Mouse (Mus musculus) forebrain, postnatal 0 days (tissue): ENCODE results near the gene Pts. TPM values are rescaled to one million over a fixed set of nuclear protein-coding genes. Genes with fewer than 3 reads are reported as not detected.

Experiments used
- ATAC-seq: fragments of 200-750 bp; cut with Nextera tagmentation; 2 replicates; pipeline ENCODE4 v1.8.0; 2017; ENCODE audit warnings: mild to moderate bottlenecking, moderate library complexity
- DNase-seq: peaks from one replicate; pipeline ENCODE4 v3.0.0-alpha.2; 2015
- H3K27ac ChIP-seq: fragments of 300-500 bp; sonication (generic); 2 replicates; pipeline ENCODE4 v1.5.1; 2014; ENCODE audit warnings: low read depth, mild to moderate bottlenecking, antibody characterized with exemption, low read length, moderate library complexity, mixed read lengths
- H3K27me3 ChIP-seq: fragments of 300-500 bp; sonication (generic); 2 replicates; pipeline ENCODE4 v1.6.1; 2014; ENCODE audit warnings: mild to moderate bottlenecking, low read length, mixed read lengths; ENCODE audit not compliant: insufficient read depth
- H3K36me3 ChIP-seq: fragments of 300-500 bp; sonication (generic); 2 replicates; pipeline ENCODE4 v1.6.1; 2014; ENCODE audit warnings: mild to moderate bottlenecking, moderate library complexity; ENCODE audit not compliant: insufficient read depth
- H3K4me1 ChIP-seq: fragments of 300-500 bp; sonication (generic); 2 replicates; pipeline ENCODE4 v1.6.1; 2014; ENCODE audit warnings: antibody characterized with exemption; ENCODE audit not compliant: insufficient read depth
- H3K4me2 ChIP-seq: fragments of 300-500 bp; sonication (generic); 2 replicates; pipeline ENCODE4 v1.6.1; 2014; ENCODE audit warnings: low read depth, mild to moderate bottlenecking, moderate library complexity
- H3K4me3 ChIP-seq: fragments of 300-500 bp; sonication (generic); 2 replicates; pipeline ENCODE4 v1.5.1; 2014; ENCODE audit warnings: low read depth, low read length, mixed read lengths
- H3K9ac ChIP-seq: fragments of 300-500 bp; sonication (generic); 2 replicates; pipeline ENCODE4 v1.6.1; 2014; ENCODE audit warnings: mild to moderate bottlenecking
- H3K9me3 ChIP-seq: fragments of 300-500 bp; sonication (generic); 2 replicates; pipeline ENCODE4 v1.6.1; 2016; ENCODE audit warnings: low read length
- CTCF ChIP-seq: sonication (generic); IDR thresholded peaks from 2 replicates; pipeline ENCODE4 v1.5.1; 2016; ENCODE audit warnings: antibody characterized with exemption, control low read depth, low read depth
- WGBS: fragments of 180-500 bp; shearing (Covaris S2); extraction: QIAGEN DNeasy Blood & Tissue Kit; methylation state at CpG from one replicate; pipeline ENCODE4 v1.1.7; 2014; 5-methylcytosine and 5-hydroxymethylcytosine counted together
- polyA plus RNA-seq: library from polyadenylated mRNA; unstranded; fragments of >200 nt; fragmentation: Nextera tagmentation; extraction: Ambion mirVana; gene quantifications from 2 replicates; pipeline ENCODE4 v1.2.1, GENCODE M21; 2015
- total RNA-seq: library from RNA; depleted of rRNA; stranded (reverse); fragments of >200 nt; gene quantifications from 2 replicates; pipeline ENCODE4 v1.2.3, GENCODE M21; 2014

The Pts gene
- total and polyA plus RNA-seq, 2 experiments from 2014 or later = 83.7 to 112 TPM

DNA sequence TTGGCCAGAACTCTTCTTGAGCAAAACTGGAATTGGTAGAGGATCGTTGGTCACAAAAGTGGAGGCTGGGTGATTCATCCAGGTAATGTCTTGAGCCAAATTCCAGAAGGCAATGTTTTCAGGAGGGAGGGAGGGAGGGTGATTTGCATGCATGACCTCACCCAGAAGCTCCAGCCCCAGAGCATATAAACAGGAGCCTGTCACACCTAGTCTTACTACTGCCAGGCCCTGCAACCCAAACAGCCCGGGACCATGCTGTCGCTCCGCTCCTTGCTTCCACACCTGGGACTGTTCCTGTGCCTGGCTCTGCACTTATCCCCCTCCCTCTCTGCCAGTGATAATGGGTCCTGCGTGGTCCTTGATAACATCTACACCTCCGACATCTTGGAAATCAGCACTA is 34.2 kb downstream of the Pts start, which contains the start of gene Plet1:
TSS of gene Plet1 (plus strand) at position 215 of the 400 bp plus-strand sequence.
- Histone ChIP-seq H3K9me3 (no peaks in the 10 kb centered on the region), H3K9ac (no peak within 1 kb of the TSS), H3K4me1 (no peaks in the 10 kb centered on the region), H3K27me3 (no peaks in the 10 kb centered on the region), H3K4me2 (no peak within 1 kb of the TSS), H3K27ac (no peak within 1 kb of the TSS), H3K36me3 (no peaks in the 10 kb centered on the region), H3K4me3 (no peak within 1 kb of the TSS)
- DNase-seq (no peak), ATAC-seq (no peak)
- no peak for TF ChIP-seq CTCF
- WGBS = 89% methylated on average over 6 of the region's 6 CpGs

DNA sequence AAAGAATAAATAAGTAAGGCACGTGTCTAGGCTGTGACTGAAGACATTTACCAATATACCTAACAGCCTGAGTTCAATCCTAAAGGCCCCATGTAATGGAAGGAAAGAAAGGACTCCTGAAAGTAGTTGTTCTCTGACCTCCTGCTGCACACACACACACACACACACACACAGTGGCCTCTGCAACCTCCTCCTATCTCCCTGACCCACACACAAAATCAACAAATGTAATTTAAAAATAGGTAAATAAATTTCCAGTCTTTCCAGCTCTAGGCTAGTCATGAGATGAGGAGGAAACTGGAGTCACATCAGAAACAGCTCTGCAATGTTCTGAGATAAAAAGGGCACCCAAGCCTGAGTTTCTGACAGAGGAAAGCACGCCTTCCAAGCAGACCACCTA is 34.7 kb downstream of the Pts start:
- Histone ChIP-seq H3K9me3 (no peaks in the 10 kb centered on the region), H3K4me2 (no peak overlapping the region), H3K9ac (no peak overlapping the region), H3K27me3 (no peaks in the 10 kb centered on the region), H3K4me1 (no peaks in the 10 kb centered on the region), H3K36me3 (no peaks in the 10 kb centered on the region), H3K27ac (no peak overlapping the region), H3K4me3 (no peak overlapping the region)
- 74% methylated on average over 2 of the region's 2 CpGs for WGBS
- ATAC-seq = no peak
- DNase-seq = no peak
- no peak for TF ChIP-seq CTCF

DNA sequence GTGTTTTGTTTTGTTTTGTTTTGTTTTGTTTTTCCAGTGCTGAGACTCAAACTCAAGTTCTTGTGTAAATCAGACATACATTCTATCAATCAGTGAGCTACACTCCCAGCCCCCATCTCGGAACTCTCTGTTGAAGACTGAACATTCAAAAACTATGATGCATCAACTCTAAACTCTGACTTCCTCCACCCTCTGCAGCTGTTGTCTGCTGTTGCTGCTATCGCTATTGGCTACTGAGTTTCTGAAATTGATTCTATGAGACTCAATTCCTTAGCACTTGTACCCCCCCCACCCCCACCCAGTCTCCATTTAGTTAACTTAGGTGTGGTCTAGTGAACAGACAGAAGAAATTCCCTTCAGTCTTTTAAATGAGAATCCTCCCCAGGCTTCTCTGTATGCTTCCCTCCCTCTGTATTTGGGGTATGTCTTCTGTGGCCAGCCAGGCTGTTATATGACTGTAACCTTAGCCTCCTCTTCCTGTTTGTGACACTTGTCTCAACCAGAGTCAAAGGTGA is 36.9 kb downstream of the Pts start:
- DNase-seq (no peak), ATAC-seq (no peak)
- WGBS = 83% methylated on average over 2 of the region's 2 CpGs
- no peaks in the 10 kb centered on the region for H3K9me3 ChIP-seq
- no peak overlapping the region for H3K4me3 ChIP-seq
- H3K4me1 ChIP-seq = no peaks in the 10 kb centered on the region
- H3K36me3 ChIP-seq = no peaks in the 10 kb centered on the region
- no peak overlapping the region for H3K4me2 ChIP-seq
- H3K27me3 ChIP-seq = no peaks in the 10 kb centered on the region
- H3K9ac ChIP-seq = no peak overlapping the region
- TF ChIP-seq CTCF = no peak
- no peak overlapping the region for H3K27ac ChIP-seq

DNA sequence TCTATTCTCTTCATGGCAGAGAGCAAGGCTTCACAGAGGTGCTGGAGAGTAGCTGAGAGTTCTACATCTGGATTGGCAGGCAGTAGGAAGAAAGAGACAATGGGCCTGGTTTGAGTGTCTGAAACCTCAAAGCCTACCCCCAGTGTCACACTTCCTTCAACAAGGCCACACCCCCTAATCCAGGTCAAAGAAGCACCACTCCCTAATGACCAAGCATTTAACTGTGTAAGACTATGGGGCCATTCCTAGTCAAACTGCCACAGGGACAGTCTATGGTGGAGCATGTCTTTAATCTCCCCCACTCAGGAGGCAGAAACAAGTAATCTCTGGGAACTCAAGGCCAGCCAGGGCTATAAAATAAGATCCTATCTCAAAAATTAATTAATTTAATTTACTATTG is 37.7 kb downstream of the Pts start:
- no peak overlapping the region for H3K9ac ChIP-seq
- no peaks in the 10 kb centered on the region for H3K4me1 ChIP-seq
- H3K4me2 ChIP-seq = no peak overlapping the region
- no peak overlapping the region for H3K27ac ChIP-seq
- no peaks in the 10 kb centered on the region for H3K36me3 ChIP-seq
- no peak overlapping the region for H3K4me3 ChIP-seq
- DNase-seq (no peak), ATAC-seq (no peak)
- H3K27me3 ChIP-seq = no peaks in the 10 kb centered on the region
- H3K9me3 ChIP-seq = no peaks in the 10 kb centered on the region
- no peak for TF ChIP-seq CTCF

DNA sequence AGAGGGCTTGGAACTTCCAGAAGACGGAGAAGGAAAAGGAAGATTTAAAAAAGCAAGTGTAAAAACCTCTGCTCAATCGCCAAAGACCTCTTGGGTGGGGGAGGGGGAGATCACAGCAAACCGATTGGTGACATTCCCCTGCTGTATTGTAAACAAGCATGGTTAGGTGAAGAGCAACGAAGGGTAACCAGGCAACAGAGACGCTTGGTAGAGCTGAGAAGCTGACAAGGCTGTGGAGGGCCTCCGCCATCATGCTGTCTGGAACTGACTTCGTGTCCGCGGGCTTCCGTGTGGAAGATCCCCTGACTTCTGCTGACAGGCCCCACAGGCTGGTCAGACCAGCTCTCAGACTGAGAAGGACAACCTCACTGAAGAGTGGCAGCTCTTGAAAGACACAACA is 43.0 kb downstream of the Pts start:
- peak; percentile 19 for DNase-seq
- H3K9ac ChIP-seq = no peak overlapping the region

DNA sequence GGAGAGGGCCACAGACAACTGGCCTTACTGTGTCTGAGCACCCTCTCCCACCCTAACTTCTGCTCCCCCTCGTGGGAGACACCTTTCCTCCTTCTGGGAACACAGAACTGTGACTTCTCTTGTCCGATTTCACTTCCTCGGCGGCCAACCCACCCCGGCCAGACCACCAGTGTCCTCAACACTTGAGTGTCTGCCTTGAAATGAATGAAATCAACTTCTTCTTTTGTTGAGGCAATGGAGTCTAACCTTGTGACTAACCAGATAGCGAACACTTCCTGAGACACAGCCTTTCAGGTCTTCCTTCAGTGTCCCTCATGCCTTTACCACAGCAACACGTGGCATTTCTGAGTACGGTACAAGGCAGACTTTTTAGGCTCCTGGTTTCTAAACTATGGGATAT is 45.8 kb downstream of the Pts start:
- Histone ChIP-seq H3K4me1 (no peaks in the 10 kb centered on the region), H3K9me3 (no peaks in the 10 kb centered on the region), H3K36me3 (no peaks in the 10 kb centered on the region), H3K4me3 (no peak overlapping the region), H3K27ac (no peak overlapping the region), H3K9ac (no peak overlapping the region), H3K27me3 (no peaks in the 10 kb centered on the region), H3K4me2 (no peak overlapping the region)
- no peak for ATAC-seq
- WGBS = 90% methylated on average over 8 of the region's 8 CpGs
- TF ChIP-seq CTCF = no peak
- DNase-seq = no peak

More for the DNA sequence above, 43.0 kb downstream of the Pts start:
- Histone ChIP-seq H3K27ac (no peak overlapping the region), H3K9me3 (no peaks in the 10 kb centered on the region), H3K4me3 (no peak overlapping the region), H3K36me3 (no peaks in the 10 kb centered on the region), H3K27me3 (no peaks in the 10 kb centered on the region), H3K4me2 (peak overlapping the region; percentile 17; the same call in 1 of the 2 replicates), H3K4me1 (no peaks in the 10 kb centered on the region)
- no peak for TF ChIP-seq CTCF
- ATAC-seq = peak; percentile 70
- WGBS = 13% methylated on average over 10 of the region's 10 CpGs

DNA sequence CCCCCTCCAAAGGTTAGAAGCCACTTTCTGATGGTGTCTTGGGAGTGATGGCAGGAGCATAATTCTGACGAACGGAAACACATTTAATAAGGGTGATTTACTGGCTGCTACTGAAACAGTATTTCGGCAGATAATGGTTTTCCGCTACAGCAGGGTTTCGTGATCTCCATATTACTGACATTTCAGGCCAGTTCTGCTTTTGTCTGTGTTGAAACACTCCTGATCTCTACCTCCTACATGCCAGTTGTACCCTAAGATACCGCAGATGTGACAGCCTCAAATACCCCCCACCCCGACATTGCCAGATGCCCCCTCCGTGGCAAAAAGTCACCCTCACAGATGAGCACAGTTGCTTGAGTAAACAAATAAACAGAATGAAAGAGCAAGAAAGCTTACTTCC is 49.0 kb downstream of the Pts start:
- H3K4me2 ChIP-seq = no peak overlapping the region
- H3K4me3 ChIP-seq = no peak overlapping the region
- ATAC-seq (no peak), DNase-seq (no peak)
- 41% methylated on average over 8 of the region's 8 CpGs for WGBS
- no peak overlapping the region for H3K27ac ChIP-seq
- no peaks in the 10 kb centered on the region for H3K4me1 ChIP-seq
- no peak overlapping the region for H3K9ac ChIP-seq
- TF ChIP-seq CTCF = no peak
- H3K36me3 ChIP-seq = no peaks in the 10 kb centered on the region
- H3K9me3 ChIP-seq = no peaks in the 10 kb centered on the region
- H3K27me3 ChIP-seq = no peaks in the 10 kb centered on the region
